ENCODE assay signal across 31 mouse cellular contexts in genomic region chrX:17818325-17818724, GRCm38 (mm10).
DNase-seq lines count a peak whose midpoint lies in the region; ATAC-seq and TF ChIP-seq lines count a peak whose summit lies in the region.
"Had no signal": no experiment of that assay in that cellular context is flagged by ENCODE, and none has a peak within 500 bp of the region (broad histone marks: within the 10 kb centered on the region; RNA-seq: fewer than 3 reads in every experiment).

No protein-coding gene starts in this region.

- H3K4me1 ChIP-seq in hindbrain, postnatal 0 days (ENCODE audit: insufficient read depth, low read length): no peaks in the 10 kb centered on the region
- H3K4me1 ChIP-seq in hindbrain, embryonic 13.5 days (replicated peaks): no peaks in the 10 kb centered on the region
- no peaks in the 10 kb centered on the region for H3K4me1 ChIP-seq in ES-E14 (ENCODE audit: control insufficient read depth in 2 of 2, insufficient read depth in 2 of 2, low read length in 2 of 2, poor library complexity in 1 of 2)
- H3K4me1 ChIP-seq: embryonic facial prominence, embryonic 12.5 days; heart, embryonic 10.5 days; hindbrain, embryonic 12.5 days; limb, embryonic 13.5 days; lung, embryonic 15.5 days; midbrain, embryonic 12.5 days had no signal

- no peak overlapping the region for H3K27ac ChIP-seq in hindbrain, postnatal 0 days
- H3K27ac ChIP-seq in hindbrain, embryonic 13.5 days: no peak overlapping the region
- peak overlapping the region; percentile 33; the same call in 1 of the 2 replicates for H3K27ac ChIP-seq in ES-E14 (ENCODE audit: insufficient read depth, low read depth, low read length, poor library complexity, severe bottlenecking)
- H3K27ac ChIP-seq: embryonic facial prominence, embryonic 12.5 days; forebrain, embryonic 10.5 days; heart, embryonic 10.5 days; hindbrain, embryonic 12.5 days; left cerebral cortex, adult 2 months; limb, embryonic 13.5 days; lung, embryonic 15.5 days; midbrain, embryonic 12.5 days; stomach, postnatal 0 days had no signal

- peak; percentile 9 for DNase-seq in cerebellum, adult 11-12 months
- no peak for DNase-seq in cerebellum, adult 8-10 months
- peak; percentile 1 for DNase-seq in hindbrain, postnatal 0 days (ENCODE audit: low spot score)
- DNase-seq in A20 (ENCODE audit: low read depth, low spot score): peak; percentile 29
- DNase-seq in ES-E14 (ENCODE audit: low read depth, low spot score): peak; percentile 12
- DNase-seq in layer of hippocampus, adult 11-12 months (ENCODE audit: low spot score): no peak
- DNase-seq: adrenal gland, postnatal 25 days; embryo, embryonic 11 days; gastrocnemius, postnatal 14 days; heart, adult 11 months; heart, postnatal 36 days; kidney, adult 9 months; kidney, postnatal 10 days; right cerebral cortex, postnatal 4 days; thymus, adult 18-20 months; thymus, postnatal 25 days had no signal

- H3K9me3 ChIP-seq in hindbrain, postnatal 0 days (ENCODE audit: low read length): no peaks in the 10 kb centered on the region
- H3K9me3 ChIP-seq in hindbrain, embryonic 13.5 days: no peaks in the 10 kb centered on the region
- H3K9me3 ChIP-seq in ES-E14 (ENCODE audit: control insufficient read depth, insufficient read depth, low read depth, low read length): no peaks in the 10 kb centered on the region
- H3K9me3 ChIP-seq: embryonic facial prominence, embryonic 12.5 days; forebrain, embryonic 10.5 days; heart, embryonic 10.5 days; hindbrain, embryonic 12.5 days; limb, embryonic 13.5 days; lung, embryonic 15.5 days; midbrain, embryonic 12.5 days had no signal

- no peak overlapping the region for H3K4me3 ChIP-seq in hindbrain, postnatal 0 days (ENCODE audit: low read length)
- H3K4me3 ChIP-seq in hindbrain, embryonic 13.5 days: no peak overlapping the region
- H3K4me3 ChIP-seq in ES-E14 (ENCODE audit: insufficient read depth in 1 of 2, low read depth in 1 of 2, low read length in 2 of 2, poor library complexity in 1 of 2, severe bottlenecking in 1 of 2): no peak overlapping the region
- H3K4me3 ChIP-seq: embryonic facial prominence, embryonic 12.5 days; forebrain, embryonic 10.5 days; heart, embryonic 10.5 days; hindbrain, embryonic 12.5 days; left cerebral cortex, adult 2 months; limb, embryonic 13.5 days; lung, embryonic 15.5 days; midbrain, embryonic 12.5 days had no signal

- H3K4me2 ChIP-seq in hindbrain, postnatal 0 days (ENCODE audit: low read depth, low read length): no peak overlapping the region
- H3K4me2 ChIP-seq in hindbrain, embryonic 13.5 days: no peak overlapping the region
- H3K4me2 ChIP-seq: embryonic facial prominence, embryonic 12.5 days; hindbrain, embryonic 12.5 days; limb, embryonic 13.5 days; liver, embryonic 11.5 days; lung, embryonic 15.5 days; midbrain, embryonic 12.5 days had no signal

- H3K27me3 ChIP-seq in hindbrain, postnatal 0 days (ENCODE audit: insufficient read depth, low read length): no peaks in the 10 kb centered on the region
- H3K27me3 ChIP-seq in hindbrain, embryonic 13.5 days: no peaks in the 10 kb centered on the region
- H3K27me3 ChIP-seq: embryonic facial prominence, embryonic 12.5 days; hindbrain, embryonic 12.5 days; limb, embryonic 13.5 days; lung, embryonic 15.5 days; midbrain, embryonic 12.5 days; Patski had no signal

- no peak overlapping the region for H3K9ac ChIP-seq in hindbrain, postnatal 0 days (replicated peaks; ENCODE audit: low read length)
- H3K9ac ChIP-seq in hindbrain, embryonic 13.5 days: no peak overlapping the region
- H3K9ac ChIP-seq in ES-E14 (ENCODE audit: insufficient read depth, low read depth, low read length, poor library complexity, severe bottlenecking): no peak overlapping the region
- H3K9ac ChIP-seq: embryonic facial prominence, embryonic 12.5 days; hindbrain, embryonic 12.5 days; limb, embryonic 13.5 days; lung, embryonic 15.5 days; midbrain, embryonic 12.5 days had no signal

- WGBS in hindbrain, postnatal 0 days: 40% methylated on average over 3 of the region's 3 CpGs
- 35% methylated on average over 3 of the region's 3 CpGs for WGBS in hindbrain, embryonic 13.5 days

- no peaks in the 10 kb centered on the region for H3K36me3 ChIP-seq in hindbrain, postnatal 0 days (ENCODE audit: insufficient read depth, low read length)
- H3K36me3 ChIP-seq in hindbrain, embryonic 13.5 days: no peaks in the 10 kb centered on the region
- no peaks in the 10 kb centered on the region for H3K36me3 ChIP-seq in ES-E14 (ENCODE audit: control insufficient read depth, insufficient read depth, low read length, poor library complexity, severe bottlenecking)
- H3K36me3 ChIP-seq: embryonic facial prominence, embryonic 12.5 days; forebrain, embryonic 10.5 days; heart, embryonic 10.5 days; hindbrain, embryonic 12.5 days; limb, embryonic 13.5 days; lung, embryonic 15.5 days; midbrain, embryonic 12.5 days had no signal

- ATAC-seq in hindbrain, postnatal 0 days: no peak
- ATAC-seq in hindbrain, embryonic 13.5 days (ENCODE audit: low FRiP score): no peak
- no peak for ATAC-seq in erythroid progenitor cell, adult 5-6 weeks (replicated peaks; ENCODE audit: low FRiP score, poor library complexity, severe bottlenecking)
- ATAC-seq: CD4-positive, CD25-positive, alpha-beta regulatory T cell, adult 4 months; intestine, postnatal 0 days; Patski had no signal

- in situ Hi-C loops in ES-E14 (cut with MboI; ENCODE audit: low sequenced_read_pairs in 2 of 2, unreplicated experiment in 2 of 2): no loop called here

- no peak for TF ChIP-seq CTCF in hindbrain, postnatal 0 days (IDR thresholded peaks at IDR 0.05; ENCODE audit: low read depth)

TF ChIP-seq in ES-E14, 5 proteins besides CTCF, POLR2A, EP300 and RAD21:
- no peak for TF ChIP-seq ZNF384 (IDR thresholded peaks at IDR 0.05; ENCODE audit: low read depth, low read length)
- TF ChIP-seq ZC3H11A (IDR thresholded peaks at IDR 0.05; ENCODE audit: borderline replicate concordance, low read depth, low read length): no peak
- no peak for TF ChIP-seq HCFC1 (IDR thresholded peaks at IDR 0.05; ENCODE audit: borderline replicate concordance, insufficient read depth, low read length)
- TF ChIP-seq MAFK (IDR thresholded peaks at IDR 0.05; ENCODE audit: insufficient read depth, low read depth, low read length): no peak
- no peak for TF ChIP-seq CHD2 (IDR thresholded peaks at IDR 0.05; ENCODE audit: low read depth, low read length)

Comparison
In these comparisons a context has a peak if more than half of its experiments do, and no peak if none do; other contexts are left out.
1. DNase-seq: peak in cerebellum, adult 11-12 months (single experiment), hindbrain, postnatal 0 days (single experiment), A20 (single experiment) and ES-E14 (single experiment); none in cerebellum, adult 8-10 months (single experiment) and layer of hippocampus, adult 11-12 months (single experiment).